Mouse (Mus musculus) kidney, adult 2 months (tissue): ENCODE data around the gene Tas1r3.

Experiments used
- CTCF ChIP-seq: fragments of 200-500 bp; conservative IDR thresholded peaks from 2 replicates; pipeline ENCODE4 v1.5.1; 2011; ENCODE audit warnings: low read depth, mild to moderate bottlenecking, control low read depth, low read length, moderate library complexity, mixed read lengths; ENCODE audit not compliant: insufficient read depth, insufficient read length
- POLR2A ChIP-seq: fragments of 200-500 bp; IDR thresholded peaks from one replicate; pipeline ENCODE4 v1.6.1; 2011; ENCODE audit warnings: low read depth, low read length, control low read depth

GRCm38 (mm10) chr4:155869317-155870033, 6.3 kb upstream of the Tas1r3 start, which contains the start of the genes Cptp and Ints11:
- TF ChIP-seq CTCF (peak; percentile 34; the same call in 1 of the 2 replicates), POLR2A (no peak)
